Mouse (Mus musculus) forebrain, embryonic 13.5 days (tissue): ENCODE data around the gene Rbms2. TPM values are rescaled to one million over a fixed set of nuclear protein-coding genes. Genes with fewer than 3 reads are reported as not detected.

Experiments used
- ATAC-seq: fragments of 200-750 bp; cut with Nextera tagmentation; 2 replicates; pipeline ENCODE4 v1.8.0; 2017
- H3K27ac ChIP-seq: fragments of 300-500 bp; sonication (generic); 2 replicates; pipeline ENCODE4 v1.5.1; 2015; ENCODE audit warnings: inconsistent platforms, mild to moderate bottlenecking, moderate library complexity
- H3K27me3 ChIP-seq: fragments of 300-500 bp; sonication (generic); 2 replicates; pipeline ENCODE4 v1.6.1; 2015; ENCODE audit warnings: mild to moderate bottlenecking, inconsistent platforms
- H3K36me3 ChIP-seq: fragments of 300-500 bp; sonication (generic); 2 replicates; pipeline ENCODE4 v1.6.1; 2015; ENCODE audit warnings: mild to moderate bottlenecking, inconsistent platforms; ENCODE audit not compliant: poor library complexity, severe bottlenecking
- H3K4me1 ChIP-seq: fragments of 300-500 bp; sonication (generic); 2 replicates; pipeline ENCODE4 v1.6.1; 2015; ENCODE audit warnings: inconsistent platforms
- H3K4me2 ChIP-seq: fragments of 300-500 bp; sonication (generic); 2 replicates; pipeline ENCODE4 v1.6.1; 2015; ENCODE audit warnings: inconsistent platforms, mild to moderate bottlenecking, moderate library complexity
- H3K4me3 ChIP-seq: fragments of 300-500 bp; sonication (generic); 2 replicates; pipeline ENCODE4 v1.5.1; 2015; ENCODE audit warnings: mild to moderate bottlenecking, inconsistent platforms
- H3K9ac ChIP-seq: fragments of 300-500 bp; sonication (generic); 2 replicates; pipeline ENCODE4 v1.6.1; 2015; ENCODE audit warnings: mild to moderate bottlenecking, inconsistent platforms
- H3K9me3 ChIP-seq: fragments of 300-500 bp; sonication (generic); replicated peaks from 2 replicates; pipeline ENCODE4 v1.6.1; 2016; ENCODE audit warnings: inconsistent platforms
- WGBS: fragments of 180-500 bp; shearing (Covaris S2); methylation state at CpG from one replicate; pipeline ENCODE4 v1.1.7; 2015; 5-methylcytosine and 5-hydroxymethylcytosine counted together
- polyA plus RNA-seq: library from polyadenylated mRNA; unstranded; fragments of >200 nt; fragmentation: Nextera tagmentation; extraction: Ambion mirVana; gene quantifications from 2 replicates; pipeline ENCODE4 v1.2.1, GENCODE M21; 2015

The Rbms2 gene
- polyA plus RNA-seq, 1 experiment from 2014 or later = 12.6 TPM

DNA sequence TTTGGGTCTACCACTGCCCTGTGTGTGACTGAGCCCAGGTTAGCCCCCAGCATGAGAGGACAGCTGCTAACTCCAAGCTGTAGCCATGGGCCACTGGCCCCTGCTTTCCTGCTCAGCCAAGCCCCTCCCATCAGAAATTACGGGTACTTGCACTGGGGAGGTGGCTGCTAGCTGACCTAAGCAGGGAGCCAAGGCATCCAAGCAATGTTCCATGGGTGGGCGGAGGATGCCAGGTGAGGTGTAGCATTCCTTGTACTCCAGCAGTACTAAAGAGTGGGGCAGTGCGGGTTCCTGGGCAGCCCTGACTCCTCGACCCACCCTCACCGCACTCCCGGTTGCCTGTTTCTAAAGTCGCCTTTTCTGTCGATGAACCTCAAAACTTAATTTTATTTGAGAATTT lies 52.0 kb downstream of the Rbms2 start:
- Histone ChIP-seq H3K9me3 (no peaks in the 10 kb centered on the region), H3K27me3 (no peaks in the 10 kb centered on the region), H3K27ac (no peak overlapping the region), H3K4me3 (no peak overlapping the region), H3K4me2 (no peak overlapping the region), H3K36me3 (peaks cover 76% of the 10 kb centered on the region), H3K4me1 (no peaks in the 10 kb centered on the region), H3K9ac (no peak overlapping the region)
- 0 out of 2 replicates have a peak, but pooled peaks have one; percentile 19 for ATAC-seq
- 89% methylated on average over 8 of the region's 8 CpGs for WGBS

DNA sequence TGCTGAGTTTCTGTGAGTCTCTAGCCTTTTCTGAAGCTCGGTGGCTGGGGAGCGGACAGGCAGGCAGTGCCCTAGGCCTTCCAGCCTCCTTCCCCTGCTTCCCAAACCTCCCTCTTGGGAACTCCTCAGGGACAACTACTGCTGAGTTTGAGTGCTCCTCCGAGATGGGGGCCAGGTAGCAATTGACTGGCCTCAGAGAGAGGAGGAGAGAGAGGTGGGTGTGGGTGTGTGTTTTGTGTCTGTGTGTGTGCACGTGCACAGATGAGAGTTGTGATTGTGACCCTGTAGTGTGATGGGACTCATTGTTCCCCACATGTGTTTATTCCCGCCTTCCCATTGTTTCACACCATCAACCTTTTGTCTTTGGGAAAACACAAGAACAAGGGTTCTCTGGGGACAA lies 52.6 kb downstream of the Rbms2 start:
- no peaks in the 10 kb centered on the region for H3K4me1 ChIP-seq
- 72% methylated on average over 5 of the region's 5 CpGs for WGBS
- no peaks in the 10 kb centered on the region for H3K9me3 ChIP-seq
- no peak for ATAC-seq
- no peak overlapping the region for H3K9ac ChIP-seq
- no peak overlapping the region for H3K4me3 ChIP-seq
- no peaks in the 10 kb centered on the region for H3K27me3 ChIP-seq
- no peak overlapping the region for H3K27ac ChIP-seq
- H3K4me2 ChIP-seq = no peak overlapping the region
- H3K36me3 ChIP-seq = peaks cover 82% of the 10 kb centered on the region

GRCm38 (mm10) chr10:128125951-128126350 lies 54.1 kb downstream of the Rbms2 start:
- peaks cover 90% of the 10 kb centered on the region for H3K36me3 ChIP-seq
- H3K4me1 ChIP-seq = no peaks in the 10 kb centered on the region
- no peak for ATAC-seq
- H3K9ac ChIP-seq = no peak overlapping the region
- no peaks in the 10 kb centered on the region for H3K9me3 ChIP-seq
- no peak overlapping the region for H3K4me3 ChIP-seq
- no peak overlapping the region for H3K4me2 ChIP-seq
- no peaks in the 10 kb centered on the region for H3K27me3 ChIP-seq
- WGBS = 94% methylated on average over 14 of the region's 14 CpGs
- no peak overlapping the region for H3K27ac ChIP-seq

DNA sequence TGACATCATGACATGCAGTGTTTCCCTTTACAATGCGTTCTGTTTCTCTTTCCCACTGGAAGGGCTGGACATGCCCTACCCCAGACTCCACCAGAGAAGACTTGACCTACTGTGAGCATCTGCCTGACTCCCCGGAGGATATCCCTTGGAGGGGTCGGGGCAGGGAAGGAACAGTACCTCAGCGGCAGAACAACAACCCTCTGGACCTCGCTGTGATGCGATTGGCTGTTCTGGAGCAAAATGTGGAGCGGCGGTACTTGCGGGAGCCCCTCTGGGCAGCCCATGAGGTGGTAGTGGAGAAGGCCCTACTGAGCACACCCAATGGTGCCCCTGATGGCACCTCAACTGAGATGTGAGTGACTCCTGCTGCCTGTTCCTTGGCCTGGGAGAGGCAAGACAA lies 55.3 kb downstream of the Rbms2 start:
- no peak overlapping the region for H3K4me3 ChIP-seq
- no peaks in the 10 kb centered on the region for H3K9me3 ChIP-seq
- 98% methylated on average over 9 of the region's 9 CpGs for WGBS
- no peak overlapping the region for H3K27ac ChIP-seq
- ATAC-seq = no peak
- H3K36me3 ChIP-seq = peaks cover 92% of the 10 kb centered on the region
- no peaks in the 10 kb centered on the region for H3K27me3 ChIP-seq
- H3K4me2 ChIP-seq = no peak overlapping the region
- no peak overlapping the region for H3K9ac ChIP-seq
- no peaks in the 10 kb centered on the region for H3K4me1 ChIP-seq

DNA sequence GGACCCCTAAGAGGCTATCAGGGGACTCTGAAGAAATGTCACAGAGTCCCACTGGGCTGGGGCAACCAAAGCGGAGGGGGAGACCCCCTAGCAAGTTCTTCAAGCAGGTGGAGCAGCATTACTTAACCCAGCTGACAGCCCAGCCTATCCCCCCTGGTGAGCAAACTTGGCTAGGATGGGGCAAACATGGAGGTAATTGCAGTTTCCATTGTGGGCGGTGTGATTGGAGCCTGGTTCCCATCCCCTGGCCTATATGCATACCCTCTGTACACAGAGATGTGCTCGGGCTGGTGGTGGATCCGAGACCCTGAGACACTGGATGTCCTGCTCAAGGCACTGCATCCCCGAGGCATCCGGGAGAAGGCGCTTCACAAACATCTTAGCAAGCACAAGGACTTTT lies 56.3 kb downstream of the Rbms2 start:
- H3K27ac ChIP-seq = no peak overlapping the region
- H3K9ac ChIP-seq = no peak overlapping the region
- H3K4me1 ChIP-seq = no peaks in the 10 kb centered on the region
- H3K4me3 ChIP-seq = no peak overlapping the region
- WGBS = 94% methylated on average over 7 of the region's 7 CpGs
- H3K4me2 ChIP-seq = no peak overlapping the region
- no peaks in the 10 kb centered on the region for H3K9me3 ChIP-seq
- H3K27me3 ChIP-seq = no peaks in the 10 kb centered on the region
- no peak for ATAC-seq
- peaks cover 95% of the 10 kb centered on the region for H3K36me3 ChIP-seq

DNA sequence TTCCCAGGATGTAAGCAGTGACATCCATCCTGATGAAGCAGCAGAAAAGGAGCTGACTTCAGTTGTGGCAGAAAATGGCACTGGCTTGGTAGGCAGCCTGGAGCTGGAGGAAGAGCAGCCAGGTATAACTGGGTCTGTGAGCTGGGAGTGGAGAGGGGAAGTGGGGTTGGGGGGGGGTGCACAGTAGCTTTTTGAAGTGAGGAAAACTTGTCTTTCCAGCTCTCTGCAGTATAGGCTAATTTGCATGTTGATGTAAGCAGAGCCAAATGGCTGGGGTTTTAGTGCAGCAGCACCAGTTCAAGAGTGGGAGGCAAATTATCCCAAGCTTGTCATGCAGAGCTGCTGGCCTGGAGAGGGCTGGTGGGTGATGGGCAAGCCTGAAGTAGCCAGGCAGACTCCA lies 68.9 kb downstream of the Rbms2 start:
- no peaks in the 10 kb centered on the region for H3K27me3 ChIP-seq
- no peaks in the 10 kb centered on the region for H3K9me3 ChIP-seq
- H3K4me1 ChIP-seq = no peaks in the 10 kb centered on the region
- no peak overlapping the region for H3K27ac ChIP-seq
- H3K9ac ChIP-seq = no peak overlapping the region
- ATAC-seq = no peak
- no peak overlapping the region for H3K4me3 ChIP-seq
- no peak overlapping the region for H3K4me2 ChIP-seq
- peaks cover 70% of the 10 kb centered on the region for H3K36me3 ChIP-seq

GRCm38 (mm10) chr10:128110103-128110761 lies 69.9 kb downstream of the Rbms2 start:
- no peak overlapping the region for H3K4me3 ChIP-seq
- H3K9me3 ChIP-seq = no peaks in the 10 kb centered on the region
- H3K9ac ChIP-seq = no peak overlapping the region
- H3K4me2 ChIP-seq = no peak overlapping the region
- H3K27ac ChIP-seq = no peak overlapping the region
- WGBS = 93% methylated on average over 4 of the region's 4 CpGs
- H3K4me1 ChIP-seq = no peaks in the 10 kb centered on the region
- ATAC-seq = no peak
- H3K36me3 ChIP-seq = peaks cover 60% of the 10 kb centered on the region
- H3K27me3 ChIP-seq = no peaks in the 10 kb centered on the region

DNA sequence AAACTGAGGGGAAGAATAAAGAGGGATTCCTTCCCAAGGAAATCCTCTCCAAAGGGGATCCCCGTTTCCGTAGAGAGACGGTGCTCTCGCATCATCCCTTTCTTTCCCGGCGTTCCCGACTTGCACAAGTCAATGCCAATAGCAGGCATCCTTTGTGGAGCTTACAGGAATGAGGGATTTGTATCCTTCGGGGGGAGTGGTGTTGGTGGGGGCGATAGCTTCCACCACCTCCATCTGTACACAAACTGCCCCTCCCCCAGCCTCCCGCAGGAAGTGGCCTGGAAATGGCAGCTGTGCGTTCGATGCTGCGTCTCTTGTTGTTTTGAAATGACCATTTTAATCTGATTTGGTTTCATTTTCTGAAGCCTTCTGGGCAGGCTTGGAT lies 82.5 kb downstream of the Rbms2 start:
- peak overlapping the region; percentile 79 for H3K4me2 ChIP-seq
- no peaks in the 10 kb centered on the region for H3K9me3 ChIP-seq
- WGBS = under 1% methylated on average over 13 of the region's 13 CpGs
- peak overlapping the region; percentile 88 for H3K27ac ChIP-seq
- peak overlapping the region; percentile 94 for H3K9ac ChIP-seq
- no peaks in the 10 kb centered on the region for H3K27me3 ChIP-seq
- no peaks in the 10 kb centered on the region for H3K36me3 ChIP-seq
- peak overlapping the region; percentile 100 for H3K4me3 ChIP-seq
- no peak for ATAC-seq
- peaks cover 44% of the 10 kb centered on the region for H3K4me1 ChIP-seq

- H3K36me3 ChIP-seq = no peaks in the 10 kb centered on the region
- peak overlapping the region; percentile 94 for H3K9ac ChIP-seq
- 0% methylated on average over 78 of the region's 86 CpGs for WGBS
- peak; percentile 86 for ATAC-seq
- H3K9me3 ChIP-seq = no peaks in the 10 kb centered on the region
- H3K4me2 ChIP-seq = peak overlapping the region; percentile 79
- H3K27ac ChIP-seq = peak overlapping the region; percentile 88
- peaks cover 48% of the 10 kb centered on the region for H3K4me1 ChIP-seq
- no peaks in the 10 kb centered on the region for H3K27me3 ChIP-seq
- peak overlapping the region; percentile 100 for H3K4me3 ChIP-seq
Observed at GRCm38 (mm10) chr10:128096693-128097586, 83.2 kb downstream of the Rbms2 start.

DNA sequence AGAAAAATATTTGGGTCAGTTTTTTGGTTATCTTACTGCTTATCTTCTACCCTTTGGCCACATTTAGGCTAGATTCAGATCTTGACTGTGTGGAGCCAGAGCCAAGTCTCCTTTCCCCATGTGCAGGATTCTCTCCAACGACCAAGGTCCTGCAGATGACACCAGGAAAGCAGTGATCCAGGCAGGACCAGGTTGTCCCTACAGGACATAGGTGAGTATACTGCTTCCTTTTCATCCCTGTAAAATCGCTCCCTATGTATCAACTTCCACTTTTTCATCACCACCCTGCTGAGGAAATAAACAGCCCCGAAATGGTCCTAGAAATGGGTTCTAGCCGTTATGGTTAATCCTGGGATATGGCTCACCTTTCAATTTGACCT lies 83.8 kb downstream of the Rbms2 start:
- Histone ChIP-seq H3K27me3 (no peaks in the 10 kb centered on the region), H3K9ac (0 out of 2 replicates have a peak overlapping the region, but pooled peaks have one; percentile 94), H3K4me1 (peaks cover 54% of the 10 kb centered on the region), H3K27ac (no peak overlapping the region), H3K36me3 (no peaks in the 10 kb centered on the region), H3K9me3 (no peaks in the 10 kb centered on the region), H3K4me3 (peak overlapping the region; percentile 100), H3K4me2 (peak overlapping the region; percentile 9; the same call in 1 of the 2 replicates)
- 16% methylated on average over 4 of the region's 4 CpGs for WGBS
- ATAC-seq = no peak

- 20% methylated on average over 9 of the region's 9 CpGs for WGBS
- no peak overlapping the region for H3K27ac ChIP-seq
- H3K4me2 ChIP-seq = peak overlapping the region; percentile 91
- peaks cover 63% of the 10 kb centered on the region for H3K4me1 ChIP-seq
- peak overlapping the region; percentile 78; the same call in 1 of the 2 replicates for H3K4me3 ChIP-seq
- no peaks in the 10 kb centered on the region for H3K9me3 ChIP-seq
- H3K36me3 ChIP-seq = peaks cover 8% of the 10 kb centered on the region
- no peaks in the 10 kb centered on the region for H3K27me3 ChIP-seq
- no peak for ATAC-seq
- H3K9ac ChIP-seq = no peak overlapping the region
Observed at GRCm38 (mm10) chr10:128095003-128095636, 85.0 kb downstream of the Rbms2 start.
